Mouse (Mus musculus) kidney, adult 2 months (tissue): Measurements from ENCODE around the gene Hephl1.

Experiments
- CTCF ChIP-seq: fragments of 200-500 bp; conservative IDR thresholded peaks from 2 replicates; pipeline ENCODE4 v1.5.1; 2011; ENCODE audit warnings: low read depth, mild to moderate bottlenecking, control low read depth, low read length, moderate library complexity, mixed read lengths; ENCODE audit not compliant: insufficient read depth, insufficient read length
- POLR2A ChIP-seq: fragments of 200-500 bp; IDR thresholded peaks from one replicate; pipeline ENCODE4 v1.6.1; 2011; ENCODE audit warnings: low read depth, low read length, control low read depth

- TF ChIP-seq CTCF, result no peak
- no peak for TF ChIP-seq POLR2A
Measured at GRCm38 (mm10) chr9:15002995-15003613, 108.8 kb downstream of the Hephl1 start.
